Mouse (Mus musculus) G1E (cell line): ENCODE results near the gene Zfyve28.

ENCODE experiments used
- CTCF ChIP-seq: IDR thresholded peaks from 2 replicates; pipeline ENCODE4 v1.5.1; 2012; ENCODE audit warnings: low read depth, low read length, inconsistent platforms, mixed read lengths
- GATA2 ChIP-seq: IDR thresholded peaks from 2 replicates; pipeline ENCODE4 v1.6.1; 2012; ENCODE audit warnings: low read depth, low read length, inconsistent platforms, borderline replicate concordance
- TAL1 ChIP-seq: conservative IDR thresholded peaks from 2 replicates; pipeline ENCODE4 v1.6.1; 2012; ENCODE audit warnings: low read depth, low read length, inconsistent platforms, mixed read lengths

- TF ChIP-seq CTCF (no peak), TAL1 (no peak), GATA2 (no peak)
Observed at GRCm38 (mm10) chr5:34269197-34269920, 18.9 kb downstream of the Zfyve28 start.
